Comparison of ENCODE assay signal across 26 mouse cellular contexts in the genomic region with DNA sequence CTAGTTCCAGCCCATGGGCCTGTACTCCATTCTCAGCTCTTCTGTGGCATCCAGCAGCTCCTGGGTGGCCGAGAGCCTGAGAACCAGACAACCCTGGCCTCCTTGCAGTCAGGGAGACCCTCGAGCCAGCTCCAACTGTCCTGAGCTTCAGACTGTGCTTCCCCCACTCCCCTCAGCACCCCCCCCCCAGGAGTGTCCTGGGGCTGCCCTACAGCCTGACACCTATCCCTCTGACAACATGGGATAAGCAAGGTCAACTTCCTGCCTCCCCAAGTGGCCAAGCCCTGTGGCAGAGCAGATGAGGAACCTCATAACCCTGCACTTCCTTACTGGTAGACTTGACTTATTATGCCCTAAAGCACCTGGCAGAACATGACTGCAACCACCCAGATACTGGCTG.
"Had no signal": no experiment of that assay in that cellular context is flagged by ENCODE, and none has a peak within 500 bp of the region (broad histone marks: within the 10 kb centered on the region; RNA-seq: fewer than 3 reads in every experiment).

No protein-coding gene starts in this region.

- H3K27me3 ChIP-seq: embryonic facial prominence, embryonic 12.5 days; embryonic facial prominence, embryonic 13.5 days; embryonic facial prominence, embryonic 15.5 days; forebrain, embryonic 13.5 days; forebrain, embryonic 15.5 days had no signal

- DNase-seq: cerebellum, adult 18-20 months; cerebellum, adult 2 months; cerebellum, adult 8-10 months; cerebellum, adult 9-10 months; cerebellum, adult 9-11 months; cerebellum, postnatal 14 days; cerebellum, postnatal 25 days; cerebellum, postnatal 36 days; embryo, embryonic 11 days; forebrain, postnatal 0 days; gastrocnemius, adult 2 months; gastrocnemius, postnatal 10 days; gastrocnemius, postnatal 14 days; gastrocnemius, postnatal 25 days; gastrocnemius, postnatal 36 days; heart, adult 18-20 months had no signal

- H3K4me2 ChIP-seq: embryonic facial prominence, embryonic 12.5 days; embryonic facial prominence, embryonic 13.5 days; embryonic facial prominence, embryonic 15.5 days; forebrain, embryonic 13.5 days; forebrain, embryonic 15.5 days had no signal

- ATAC-seq: forebrain, embryonic 13.5 days; forebrain, embryonic 14.5 days; forebrain, embryonic 15.5 days; forebrain, embryonic 16.5 days; forebrain, postnatal 0 days had no signal

- H3K4me3 ChIP-seq: embryonic facial prominence, embryonic 10.5 days; embryonic facial prominence, embryonic 12.5 days; embryonic facial prominence, embryonic 13.5 days; embryonic facial prominence, embryonic 15.5 days; erythroblast, embryonic 14.5 days; forebrain, embryonic 10.5 days; forebrain, embryonic 13.5 days; forebrain, embryonic 15.5 days; gastrocnemius, adult 2 months had no signal

- H3K9ac ChIP-seq: embryonic facial prominence, embryonic 12.5 days; embryonic facial prominence, embryonic 13.5 days; embryonic facial prominence, embryonic 15.5 days; forebrain, embryonic 13.5 days; forebrain, embryonic 15.5 days; forebrain, postnatal 0 days had no signal

- H3K9me3 ChIP-seq: embryonic facial prominence, embryonic 10.5 days; embryonic facial prominence, embryonic 12.5 days; embryonic facial prominence, embryonic 13.5 days; embryonic facial prominence, embryonic 15.5 days; forebrain, embryonic 10.5 days; forebrain, embryonic 13.5 days; forebrain, embryonic 15.5 days had no signal

- H3K27ac ChIP-seq: embryonic facial prominence, embryonic 10.5 days; embryonic facial prominence, embryonic 12.5 days; embryonic facial prominence, embryonic 13.5 days; embryonic facial prominence, embryonic 15.5 days; forebrain, embryonic 10.5 days; forebrain, embryonic 13.5 days; forebrain, embryonic 15.5 days; gastrocnemius, adult 2 months had no signal

- H3K4me1 ChIP-seq: embryonic facial prominence, embryonic 10.5 days; embryonic facial prominence, embryonic 12.5 days; embryonic facial prominence, embryonic 13.5 days; embryonic facial prominence, embryonic 15.5 days; forebrain, embryonic 10.5 days; forebrain, embryonic 13.5 days; forebrain, embryonic 15.5 days had no signal

- H3K36me3 ChIP-seq: embryonic facial prominence, embryonic 10.5 days; embryonic facial prominence, embryonic 12.5 days; embryonic facial prominence, embryonic 13.5 days; embryonic facial prominence, embryonic 15.5 days; forebrain, embryonic 10.5 days; forebrain, embryonic 15.5 days had no signal
